Mouse (Mus musculus): ENCODE data around the gene Adgrf5.

DNA sequence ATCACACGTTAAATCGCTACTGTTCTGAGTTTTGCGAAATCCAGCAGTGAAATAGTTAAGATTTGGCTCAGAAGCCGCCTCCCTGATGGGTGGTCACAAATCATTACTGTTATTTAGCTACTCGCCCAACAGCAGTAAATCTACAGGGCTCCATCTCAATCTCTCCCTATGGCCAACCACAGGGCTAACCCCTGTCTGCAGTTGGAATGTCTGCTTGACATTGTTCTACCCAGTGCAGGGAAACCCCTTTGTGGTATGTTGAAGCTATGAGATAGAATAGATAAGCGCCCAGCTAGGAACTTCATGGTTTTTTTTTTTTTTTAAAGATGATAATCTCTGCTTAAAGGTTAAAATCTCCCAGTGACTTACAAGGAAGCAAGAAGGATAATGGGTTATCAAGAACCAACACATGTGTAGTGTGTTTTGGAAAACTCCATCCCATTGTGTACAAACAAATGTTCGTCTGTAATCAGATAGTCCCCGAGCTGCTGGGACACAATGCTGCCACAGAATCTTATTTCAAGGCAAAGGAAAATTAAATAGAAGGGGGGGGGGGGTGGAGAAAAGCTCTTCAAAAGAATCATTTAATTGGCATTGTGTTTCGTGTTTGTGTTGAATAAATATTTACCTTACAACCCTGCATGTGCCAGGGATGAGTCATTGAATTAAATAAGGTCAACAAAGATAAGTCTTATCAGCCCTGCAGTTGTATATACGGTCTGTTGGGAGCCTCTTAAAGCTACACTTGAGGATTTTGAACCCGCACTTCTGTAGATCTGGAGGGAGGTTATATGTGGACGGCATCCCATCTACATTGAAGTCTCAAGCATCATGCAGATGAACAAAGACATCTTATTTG, 35.4 kb downstream of the Adgrf5 start:
- TF ChIP-seq CTCF (IDR thresholded peaks at IDR 0.05; ENCODE audit: low read depth, low read length) (no peak), POLR2A (IDR thresholded peaks at IDR 0.05; ENCODE audit: insufficient read depth, low read length) (no peak), EP300 (IDR thresholded peaks at IDR 0.05; ENCODE audit: insufficient read depth, low read depth, low read length) (no peak)

Data from ES-Bruce4 (cell line).